Mouse (Mus musculus): ENCODE measurements around the gene Tnfrsf17. TPM values are rescaled to one million over a fixed set of nuclear protein-coding genes. Genes with fewer than 3 reads are reported as not detected.
"Not testable (repeated sequence)": the region's sequence is repeated elsewhere in the genome, so short reads cannot be mapped to it uniquely, and the experiment has no call there.

Gene Tnfrsf17
- polyA plus RNA-seq (2012; ENCODE audit: insufficient read depth, insufficient read length, missing spikeins), result 1.1 and 1.3 TPM in 2 replicates

DNA sequence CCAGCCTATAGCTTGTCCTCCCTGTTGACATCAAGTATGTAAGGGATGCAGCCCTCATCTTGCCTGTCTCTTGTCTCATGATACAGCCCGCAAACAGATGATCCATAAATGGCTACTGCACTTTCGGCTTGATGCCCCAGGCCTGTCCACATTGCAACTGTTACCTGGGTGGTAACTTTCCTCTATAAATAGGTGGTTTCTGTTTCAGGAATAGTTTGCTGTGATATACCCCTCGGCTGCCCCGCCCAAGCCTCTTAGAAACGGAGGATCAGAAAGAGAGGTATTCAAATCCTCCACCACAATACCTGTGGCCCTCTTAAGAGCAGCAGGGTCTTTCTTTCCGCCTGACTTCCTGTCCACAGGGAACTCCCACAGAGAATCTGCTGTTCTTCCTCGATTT, at the start of gene Tnfrsf17:
TSS of gene Tnfrsf17 (plus strand) at position 301 of the 400 bp plus-strand sequence.
- Histone ChIP-seq H3K4me1 (ENCODE audit: control insufficient read depth, insufficient read depth, low read length) (peaks cover 48% of the 10 kb centered on the region), H3K4me3 (ENCODE audit: insufficient read depth, low read length) (no peak within 1 kb of the TSS), H3K27ac (ENCODE audit: insufficient read depth, low read depth, low read length) (no peak within 1 kb of the TSS)
- TF ChIP-seq CTCF (IDR thresholded peaks at IDR 0.05; ENCODE audit: low read depth, low read length) (no peak), POLR2A (IDR thresholded peaks at IDR 0.05; ENCODE audit: borderline replicate concordance, low read depth, low read length) (no peak)

DNA sequence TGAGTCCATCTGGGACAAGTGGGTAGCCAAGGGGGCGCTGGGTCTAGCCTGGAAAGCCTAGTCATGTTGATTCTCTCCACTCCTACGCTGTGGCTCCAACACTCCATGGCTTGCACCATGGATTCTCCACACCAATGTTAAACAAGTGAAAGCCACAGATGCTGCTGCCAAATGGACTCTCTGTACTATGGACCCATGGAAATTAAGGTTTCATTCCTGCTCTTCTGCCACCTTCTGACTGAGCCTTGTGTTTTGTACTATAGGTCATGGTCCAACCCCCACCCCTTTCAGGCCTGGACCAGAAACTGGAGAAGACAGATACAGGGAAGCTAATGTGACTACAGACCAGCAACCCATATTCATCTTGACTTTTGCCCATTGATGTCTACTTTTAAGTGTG, 47.1 kb upstream of the Tnfrsf17 start:
- Histone ChIP-seq H3K4me1 (ENCODE audit: control insufficient read depth, insufficient read depth, low read length) (peaks cover 19% of the 10 kb centered on the region), H3K4me3 (ENCODE audit: insufficient read depth, low read length) (no peak overlapping the region), H3K27ac (ENCODE audit: insufficient read depth, low read depth, low read length) (no peak overlapping the region)
- TF ChIP-seq POLR2A (IDR thresholded peaks at IDR 0.05; ENCODE audit: borderline replicate concordance, low read depth, low read length) (no peak), CTCF (IDR thresholded peaks at IDR 0.05; ENCODE audit: low read depth, low read length) (no peak)

DNA sequence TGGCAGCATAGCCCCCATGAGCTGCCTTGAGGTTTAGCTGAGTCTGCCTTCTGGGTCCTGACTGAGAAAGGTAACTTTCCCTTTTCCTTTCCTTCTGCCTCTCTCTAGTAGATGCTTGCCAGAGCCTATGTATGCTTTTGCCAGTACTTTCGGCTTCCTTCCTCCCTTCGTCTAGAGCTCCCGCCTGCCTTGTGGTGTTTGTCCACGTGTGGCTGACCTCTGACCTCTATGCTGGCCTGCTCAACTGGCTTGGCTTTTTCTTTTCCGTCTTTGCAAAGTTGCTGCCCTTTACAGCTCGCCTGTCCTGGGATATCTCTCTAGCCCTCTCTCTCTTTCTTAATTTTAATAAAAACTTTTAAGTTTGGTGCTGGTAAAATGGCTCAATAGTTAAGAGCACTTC, 43.8 kb upstream of the Tnfrsf17 start:
- Histone ChIP-seq H3K27ac (ENCODE audit: insufficient read depth, low read depth, low read length) (no peak overlapping the region), H3K4me3 (ENCODE audit: insufficient read depth, low read length) (no peak overlapping the region), H3K4me1 (ENCODE audit: control insufficient read depth, insufficient read depth, low read length) (peaks cover 23% of the 10 kb centered on the region)
- no peak for TF ChIP-seq CTCF (IDR thresholded peaks at IDR 0.05; ENCODE audit: low read depth, low read length)
- TF ChIP-seq POLR2A (IDR thresholded peaks at IDR 0.05; ENCODE audit: borderline replicate concordance, low read depth, low read length), result no peak

DNA sequence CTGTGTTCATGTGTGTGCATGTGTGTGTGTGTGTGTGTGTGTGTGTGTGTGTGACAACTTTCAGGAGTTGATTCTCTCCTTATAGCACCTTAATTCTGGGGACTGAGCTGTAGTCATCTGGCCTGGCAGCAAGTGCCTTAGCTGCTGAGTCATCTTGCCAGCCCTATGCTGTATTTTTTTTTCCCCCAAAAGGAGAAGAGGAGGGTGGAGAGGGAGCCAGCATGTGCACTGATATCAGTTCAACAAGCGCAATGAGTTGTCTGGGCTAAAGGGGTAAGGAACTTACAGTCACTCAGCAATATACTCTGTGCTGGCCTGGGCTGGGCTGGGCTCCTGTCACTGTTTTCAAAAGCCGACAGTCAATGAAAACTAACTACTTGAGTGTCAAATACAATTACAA, 43.0 kb upstream of the Tnfrsf17 start:
- Histone ChIP-seq H3K4me3 (ENCODE audit: insufficient read depth, low read length) (no peak overlapping the region), H3K27ac (ENCODE audit: insufficient read depth, low read depth, low read length) (peak overlapping the region; percentile 49), H3K4me1 (ENCODE audit: control insufficient read depth, insufficient read depth, low read length) (peaks cover 23% of the 10 kb centered on the region)
- no peak for TF ChIP-seq CTCF (IDR thresholded peaks at IDR 0.05; ENCODE audit: low read depth, low read length)
- TF ChIP-seq POLR2A (IDR thresholded peaks at IDR 0.05; ENCODE audit: borderline replicate concordance, low read depth, low read length), result no peak

DNA sequence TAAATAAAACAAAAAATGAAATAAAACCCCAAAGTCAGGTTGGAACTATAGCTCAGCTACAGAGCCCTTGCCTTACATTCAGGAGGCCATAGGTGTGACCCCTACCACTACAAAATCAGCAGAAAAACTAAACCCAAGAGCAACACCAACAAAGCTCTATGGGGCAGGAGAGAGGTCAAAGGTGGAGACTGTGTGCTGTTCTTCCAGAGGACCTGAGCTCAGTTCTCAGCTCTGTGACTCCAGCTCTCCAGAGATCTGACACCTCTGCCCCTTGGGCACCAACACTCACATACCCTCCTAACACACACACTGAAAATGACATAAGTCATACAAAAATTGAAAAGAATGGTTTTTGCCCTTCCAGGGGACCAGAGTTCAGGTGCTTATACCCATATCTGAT, 42.5 kb upstream of the Tnfrsf17 start:
- H3K4me1 ChIP-seq (ENCODE audit: control insufficient read depth, insufficient read depth, low read length), result peaks cover 23% of the 10 kb centered on the region
- no peak overlapping the region for H3K4me3 ChIP-seq (ENCODE audit: insufficient read depth, low read length)
- H3K27ac ChIP-seq (ENCODE audit: insufficient read depth, low read depth, low read length), result no peak overlapping the region; the same call in 1 of the 2 replicates

DNA sequence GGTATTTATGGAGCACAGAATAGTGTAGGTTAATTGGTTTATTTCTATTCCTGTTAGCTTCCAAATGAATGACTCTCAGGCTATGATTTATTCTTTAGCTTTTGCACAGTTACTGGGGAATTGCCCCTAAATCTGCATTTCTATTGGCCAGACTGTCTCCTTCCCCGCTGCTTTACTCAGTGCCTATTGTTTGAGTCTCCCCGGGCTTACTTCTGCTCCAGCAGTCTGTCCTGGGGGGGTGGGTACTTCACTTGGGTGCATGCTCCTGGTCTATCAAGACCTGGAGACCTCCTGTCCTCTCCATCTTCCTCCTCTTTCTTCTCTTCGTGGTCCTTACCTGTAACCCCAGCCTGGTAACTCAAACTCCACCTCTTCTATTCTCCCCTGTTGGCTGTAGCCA, 36.7 kb upstream of the Tnfrsf17 start:
- TF ChIP-seq POLR2A (IDR thresholded peaks at IDR 0.05; ENCODE audit: borderline replicate concordance, low read depth, low read length) (no peak), CTCF (IDR thresholded peaks at IDR 0.05; ENCODE audit: low read depth, low read length) (no peak)
- H3K27ac ChIP-seq (ENCODE audit: insufficient read depth, low read depth, low read length), result no peak overlapping the region

More for the DNA sequence above, 42.5 kb upstream of the Tnfrsf17 start:
- no peak for TF ChIP-seq POLR2A (IDR thresholded peaks at IDR 0.05; ENCODE audit: borderline replicate concordance, low read depth, low read length)
- no peak for TF ChIP-seq CTCF (IDR thresholded peaks at IDR 0.05; ENCODE audit: low read depth, low read length)

DNA sequence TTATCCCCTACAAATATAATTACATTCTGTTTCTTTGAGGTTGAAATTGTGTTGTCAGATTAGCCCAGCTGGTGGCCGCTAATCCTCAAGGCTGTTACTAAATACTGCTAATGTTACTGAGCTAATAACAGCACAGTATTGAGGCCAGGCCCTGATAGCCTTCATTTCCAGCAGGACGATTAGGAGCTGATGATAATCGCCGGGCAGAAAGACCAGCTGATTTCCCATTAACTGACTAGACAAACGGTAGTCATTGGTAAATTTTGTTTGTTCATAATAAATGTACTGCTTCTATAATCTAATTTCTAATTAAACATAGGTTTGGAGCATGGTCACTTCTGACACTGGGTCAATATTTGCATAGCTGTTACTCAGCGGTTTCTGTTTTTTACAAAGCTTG, 34.8 kb upstream of the Tnfrsf17 start:
- Histone ChIP-seq H3K4me3 (ENCODE audit: insufficient read depth, low read length) (no peak overlapping the region), H3K27ac (ENCODE audit: insufficient read depth, low read depth, low read length) (no peak overlapping the region), H3K4me1 (ENCODE audit: control insufficient read depth, insufficient read depth, low read length) (peaks cover 7% of the 10 kb centered on the region)
- TF ChIP-seq CTCF (IDR thresholded peaks at IDR 0.05; ENCODE audit: low read depth, low read length) (no peak), POLR2A (IDR thresholded peaks at IDR 0.05; ENCODE audit: borderline replicate concordance, low read depth, low read length) (no peak)

More for the DNA sequence above, 36.7 kb upstream of the Tnfrsf17 start:
- H3K4me1 ChIP-seq (ENCODE audit: control insufficient read depth, insufficient read depth, low read length), result peaks cover 6% of the 10 kb centered on the region
- no peak overlapping the region for H3K4me3 ChIP-seq (ENCODE audit: insufficient read depth, low read length)

DNA sequence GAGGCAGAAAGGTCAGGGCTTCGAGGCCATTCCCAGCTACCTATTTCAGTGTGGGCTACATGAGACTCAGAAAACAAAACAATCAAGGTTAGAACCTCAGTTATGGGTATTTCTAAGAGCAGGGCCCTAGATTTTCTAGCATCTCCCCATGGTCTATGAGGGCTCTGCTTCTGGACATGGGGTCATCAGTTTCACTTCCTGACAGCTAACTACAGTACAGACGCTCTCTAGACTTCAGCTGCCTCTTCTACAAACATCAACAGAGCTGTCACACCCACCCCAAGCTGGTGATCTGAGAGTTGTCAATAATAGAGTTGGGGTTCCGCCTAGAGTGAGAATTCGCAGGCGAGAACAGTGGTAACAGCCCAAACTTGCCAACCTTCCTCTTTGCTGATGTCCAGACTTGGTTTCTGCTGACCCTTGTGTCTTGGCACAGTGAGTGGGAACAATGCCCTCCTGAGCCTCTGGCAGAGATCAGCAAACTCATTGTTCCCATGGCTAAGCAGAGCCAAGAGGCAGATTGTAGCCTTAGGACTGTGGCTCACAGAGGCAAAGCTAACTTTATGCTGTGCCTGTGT, 30.9 kb upstream of the Tnfrsf17 start:
- Histone ChIP-seq H3K4me1 (ENCODE audit: control insufficient read depth, insufficient read depth, low read length) (peaks cover 13% of the 10 kb centered on the region), H3K4me3 (ENCODE audit: insufficient read depth, low read length) (no peak overlapping the region), H3K27ac (ENCODE audit: insufficient read depth, low read depth, low read length) (no peak overlapping the region)
- no peak for TF ChIP-seq CTCF (IDR thresholded peaks at IDR 0.05; ENCODE audit: low read depth, low read length)

DNA sequence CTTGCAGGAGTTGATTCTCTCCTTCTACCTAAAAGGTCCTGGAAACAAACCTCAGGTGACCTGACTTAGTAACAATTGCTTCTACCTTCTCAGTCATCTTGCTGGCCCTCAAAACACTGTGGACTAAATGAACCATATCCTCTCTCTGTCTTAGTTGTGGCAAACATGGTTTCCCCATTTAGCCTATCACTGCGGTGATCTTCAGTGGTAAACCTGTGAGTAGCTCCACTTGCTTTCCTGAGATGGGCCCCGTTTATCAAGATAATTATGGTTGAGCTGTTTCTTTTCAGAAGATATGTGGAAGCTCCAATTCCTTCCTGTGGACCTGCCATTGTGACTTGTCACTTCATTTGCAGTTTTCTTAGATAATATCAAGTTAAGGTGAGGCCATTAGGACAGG, 28.7 kb upstream of the Tnfrsf17 start:
- Histone ChIP-seq H3K27ac (ENCODE audit: insufficient read depth, low read depth, low read length) (no peak overlapping the region), H3K4me3 (ENCODE audit: insufficient read depth, low read length) (no peak overlapping the region), H3K4me1 (ENCODE audit: control insufficient read depth, insufficient read depth, low read length) (peaks cover 18% of the 10 kb centered on the region)
- no peak for TF ChIP-seq CTCF (IDR thresholded peaks at IDR 0.05; ENCODE audit: low read depth, low read length)
- no peak for TF ChIP-seq POLR2A (IDR thresholded peaks at IDR 0.05; ENCODE audit: borderline replicate concordance, low read depth, low read length)

DNA sequence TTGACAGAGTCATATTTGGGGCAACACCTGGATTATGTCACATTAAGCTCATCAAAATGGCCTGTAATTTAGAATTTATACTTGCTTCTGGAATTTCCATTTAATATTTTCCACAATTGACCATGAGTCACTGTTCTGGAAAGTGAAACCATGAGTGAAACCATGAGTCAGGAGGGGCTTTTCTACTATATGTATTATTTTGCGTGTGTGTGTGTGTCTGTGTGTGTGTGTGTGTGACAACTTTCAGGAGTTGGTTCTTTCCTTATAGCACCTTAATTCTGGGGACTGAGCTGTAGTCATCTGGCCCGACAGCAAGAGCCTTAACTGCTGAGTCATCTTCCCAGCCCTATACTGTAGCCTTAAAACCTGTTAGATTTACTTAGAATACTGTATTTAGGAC, 27.7 kb upstream of the Tnfrsf17 start:
- TF ChIP-seq POLR2A (IDR thresholded peaks at IDR 0.05; ENCODE audit: borderline replicate concordance, low read depth, low read length) (no peak), CTCF (IDR thresholded peaks at IDR 0.05; ENCODE audit: low read depth, low read length) (no peak)
- peaks cover 18% of the 10 kb centered on the region for H3K4me1 ChIP-seq (ENCODE audit: control insufficient read depth, insufficient read depth, low read length)
- no peak overlapping the region for H3K4me3 ChIP-seq (ENCODE audit: insufficient read depth, low read length)
- no peak overlapping the region for H3K27ac ChIP-seq (ENCODE audit: insufficient read depth, low read depth, low read length)

DNA sequence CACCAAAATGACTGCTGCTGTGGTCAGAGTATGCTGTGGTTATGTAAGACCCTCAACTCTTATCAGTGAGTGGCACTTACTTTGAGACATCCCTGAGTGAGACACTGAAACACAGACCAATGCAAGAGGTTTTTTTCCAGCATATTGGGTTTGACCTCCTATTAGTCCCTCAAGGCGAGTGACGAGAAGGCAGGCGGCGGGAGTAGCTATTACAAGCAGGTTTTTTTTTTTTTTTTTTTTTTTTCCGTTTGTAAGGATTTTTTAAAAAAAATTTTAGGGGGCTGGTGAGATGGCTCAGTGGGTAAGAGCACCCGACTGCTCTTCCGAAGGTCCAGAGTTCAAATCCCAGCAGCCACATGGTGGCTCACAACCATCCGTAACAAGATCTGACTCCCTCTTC, 24.7 kb upstream of the Tnfrsf17 start:
- not testable (repeated sequence) for H3K4me3 ChIP-seq (ENCODE audit: insufficient read depth, low read length); H3K27ac ChIP-seq (ENCODE audit: insufficient read depth, low read depth, low read length)
- H3K4me1 ChIP-seq (ENCODE audit: control insufficient read depth, insufficient read depth, low read length), result peaks cover 10% of the 10 kb centered on the region

DNA sequence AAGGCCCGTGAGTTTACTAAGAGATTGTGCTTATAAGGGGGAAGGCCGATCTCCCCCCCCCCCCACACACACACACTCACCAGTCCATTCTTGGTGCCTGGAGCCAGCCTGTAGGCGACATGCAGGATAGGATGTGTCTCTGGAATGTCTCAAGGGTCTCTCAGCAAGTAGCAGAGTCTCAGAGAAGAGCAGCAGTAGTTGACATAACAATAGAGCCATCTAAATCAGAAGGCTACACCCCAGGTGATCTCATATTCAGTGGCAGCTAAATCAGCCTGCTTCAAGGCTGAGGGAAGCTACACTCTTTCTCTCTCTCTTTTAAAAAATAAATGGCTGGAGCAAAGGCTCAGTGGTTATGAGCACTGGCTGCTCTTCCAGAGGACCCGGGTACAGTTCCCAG, 18.0 kb upstream of the Tnfrsf17 start:
- not testable (repeated sequence) for H3K4me3 ChIP-seq (ENCODE audit: insufficient read depth, low read length); H3K4me1 ChIP-seq (ENCODE audit: control insufficient read depth, insufficient read depth, low read length); H3K27ac ChIP-seq (ENCODE audit: insufficient read depth, low read depth, low read length)

Measured in bone marrow macrophage, adult 2 months (primary cell).